Mouse (Mus musculus) T-cell, adult 2 months (primary cell): ENCODE results near the gene Cd4.
"Not testable (repeated sequence)": the region's sequence is repeated elsewhere in the genome, so short reads cannot be mapped to it uniquely, and the experiment has no call there.

Experiments used
- DNase-seq: peaks from one replicate; pipeline ENCODE4 v3.0.0; 2022; ENCODE audit warnings: low spot score

Gene Cd4

DNA sequence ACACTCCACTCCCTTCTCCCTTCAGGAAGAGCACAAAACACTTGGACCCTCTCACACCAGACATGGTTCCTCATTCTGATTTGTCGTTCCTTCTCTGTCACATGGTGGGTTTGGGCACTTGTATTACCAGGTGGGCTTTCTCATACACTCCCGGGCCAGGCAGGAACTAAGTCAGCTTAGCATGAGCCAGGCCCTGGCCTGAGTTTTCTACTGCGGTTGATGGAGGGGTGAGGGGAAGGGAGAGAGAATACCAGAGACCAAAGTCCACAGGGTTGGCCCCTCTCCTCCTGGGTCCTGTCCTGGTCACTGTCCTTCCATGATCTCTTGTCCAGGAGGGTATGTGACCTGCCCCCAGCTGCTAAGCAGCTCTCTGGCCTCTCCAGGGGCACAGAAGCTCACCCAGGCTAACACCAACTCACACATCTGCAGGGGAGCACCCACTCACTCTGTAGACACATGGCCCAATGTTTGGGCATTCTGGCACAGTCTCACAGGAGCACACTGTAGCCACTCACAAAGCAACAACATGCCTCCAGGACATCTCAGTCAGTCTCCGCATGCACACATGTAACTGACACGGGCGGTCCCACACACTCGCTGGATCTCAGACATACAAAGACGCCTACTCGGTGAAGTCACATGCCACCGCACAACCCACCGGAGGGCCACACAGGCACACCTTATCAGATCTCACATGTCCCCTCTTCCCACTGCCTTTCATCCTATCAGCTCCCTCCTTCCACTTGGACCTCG is 28.1 kb upstream of the Cd4 start:
- peak; percentile 40 for DNase-seq

DNA sequence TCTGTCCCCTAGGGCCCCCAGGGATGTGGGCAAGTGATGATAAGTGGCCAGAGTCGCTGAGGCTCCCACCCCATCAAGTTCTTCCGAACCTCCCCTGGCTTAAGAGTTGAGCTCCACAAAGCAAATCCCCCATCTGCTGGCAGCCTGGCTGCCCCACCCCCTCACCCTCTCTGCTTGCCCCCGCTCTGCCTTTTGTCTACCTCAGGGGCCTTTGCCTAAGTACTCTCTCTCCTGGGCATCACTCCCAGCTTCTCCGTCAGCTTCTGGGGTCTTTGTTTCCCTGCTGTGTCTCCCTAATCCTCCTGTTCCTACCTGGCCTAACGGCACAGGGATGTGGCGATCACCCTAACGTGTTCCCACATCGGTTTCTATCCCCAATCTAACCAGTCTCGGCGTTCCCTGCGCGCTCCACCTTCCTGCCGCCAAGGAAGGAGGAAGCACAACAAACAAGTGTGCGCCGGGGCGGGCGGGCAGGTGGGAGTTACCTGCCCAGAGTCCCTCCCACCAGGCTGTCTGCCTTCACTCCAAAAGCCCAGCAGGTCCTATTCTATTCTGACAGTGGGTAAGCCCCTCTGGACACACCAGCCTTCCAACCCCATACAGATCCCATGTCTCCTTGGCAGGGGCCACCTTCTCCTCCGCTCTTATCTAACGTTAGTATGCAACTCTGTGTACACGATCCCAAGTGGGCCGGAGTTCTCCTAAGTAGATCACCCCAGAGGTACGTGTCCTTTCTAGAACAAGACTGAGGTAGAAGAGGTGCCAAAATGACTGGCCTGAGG is 27.3 kb upstream of the Cd4 start:
- no peak for DNase-seq

DNA sequence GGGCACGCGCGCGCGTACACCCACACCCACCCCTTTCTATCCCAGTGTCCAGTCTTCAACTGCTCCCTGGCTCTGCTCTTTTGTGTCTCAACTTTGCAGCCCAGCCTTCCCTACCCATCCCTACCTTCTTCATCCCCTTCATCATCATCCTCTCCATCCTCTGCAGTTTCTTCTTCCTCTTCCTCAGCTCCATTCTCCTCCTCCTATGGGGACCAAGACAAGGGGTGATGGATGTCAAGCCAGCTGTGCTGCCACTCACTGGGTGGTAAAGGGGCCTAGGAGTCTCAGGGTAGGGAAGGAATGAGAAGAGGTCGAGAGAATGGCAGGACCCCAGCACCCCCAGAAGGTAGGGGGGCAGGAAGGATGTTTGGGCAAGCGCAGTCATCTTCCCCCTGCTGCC is 26.5 kb upstream of the Cd4 start:
- no peak for DNase-seq

DNA sequence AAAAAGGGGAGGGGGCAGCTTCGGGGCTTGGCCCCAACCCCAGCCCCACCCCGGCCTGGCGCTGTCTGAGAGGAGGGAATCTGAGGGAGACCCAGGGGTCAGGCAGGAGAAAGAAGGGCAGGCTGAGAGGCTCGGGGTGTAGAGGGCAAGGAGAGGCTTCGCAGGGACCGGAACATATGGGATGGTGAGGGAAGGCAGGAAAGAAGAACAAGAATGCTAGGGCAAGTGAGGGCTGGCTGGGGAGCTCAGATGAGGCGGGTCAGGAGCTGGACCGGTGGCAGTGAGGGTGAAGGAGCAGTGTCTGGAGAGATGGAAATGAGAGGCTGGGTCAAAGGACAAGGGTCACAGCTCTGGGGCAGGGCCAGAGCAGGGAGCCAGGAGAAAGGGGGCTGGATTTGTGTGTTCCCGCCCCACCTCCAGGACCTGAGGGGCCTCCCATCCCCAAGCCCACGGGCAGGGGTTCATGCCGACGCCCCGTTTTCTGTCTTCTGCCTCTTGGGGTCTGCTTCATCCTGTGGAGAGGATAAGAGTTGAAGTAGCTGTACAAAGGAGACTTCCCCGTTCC is 25.8 kb upstream of the Cd4 start:
- DNase-seq = no peak

DNA sequence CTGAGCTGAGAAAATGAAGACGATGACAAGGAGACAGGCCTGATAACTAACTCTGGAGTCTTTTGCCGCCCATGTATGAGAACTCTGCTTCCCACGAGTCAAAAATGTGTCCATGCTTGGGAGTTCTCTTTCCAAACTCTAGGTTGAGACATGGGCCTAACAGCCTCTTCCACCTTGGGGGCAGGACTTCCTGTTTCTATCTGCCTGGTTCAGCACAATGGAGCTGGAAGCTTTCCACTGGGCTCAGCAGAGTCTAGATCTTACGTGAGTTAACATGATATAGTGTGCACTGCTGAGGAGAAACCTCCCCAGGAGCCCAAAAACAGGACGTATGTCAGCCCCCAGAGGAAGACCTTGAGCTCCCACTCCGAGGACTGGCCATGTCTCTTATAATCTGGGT is 25.2 kb upstream of the Cd4 start:
- DNase-seq = no peak

DNA sequence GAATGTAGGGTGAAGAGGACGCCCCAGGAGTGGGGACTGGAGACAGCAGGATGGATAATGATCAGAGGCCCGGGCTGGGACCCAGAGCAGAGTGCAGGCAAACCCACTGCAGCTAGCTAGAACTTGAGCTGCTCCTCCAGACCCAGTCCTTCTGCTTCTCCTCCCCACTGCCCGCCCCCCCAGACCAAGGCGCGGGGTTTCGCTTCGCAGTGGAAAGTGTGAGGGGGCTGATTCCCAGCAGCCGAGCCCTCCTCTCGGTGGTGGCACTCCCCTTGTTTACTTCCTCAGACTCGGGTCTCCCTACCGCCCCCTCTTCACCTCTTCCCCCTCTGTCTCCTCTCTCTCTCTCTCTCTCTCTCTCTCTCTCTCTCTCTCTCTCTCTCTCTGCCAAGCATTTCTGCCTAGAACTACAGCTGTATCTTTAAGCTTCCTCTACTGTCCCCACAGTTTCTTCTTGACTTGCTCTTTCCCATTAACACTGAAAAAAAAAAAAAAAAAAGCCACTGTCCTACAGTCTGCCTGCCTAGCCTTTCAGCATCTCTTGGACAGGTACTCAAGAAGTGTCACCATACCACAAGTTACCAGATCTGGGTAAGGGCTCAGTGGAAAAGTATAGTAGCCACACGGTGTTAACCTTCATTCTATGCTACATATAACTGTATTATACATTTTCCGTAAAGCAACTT is 23.7 kb upstream of the Cd4 start, which contains the start of gene Lag3:
Gene Lag3 (minus strand): TSS at position 173 of the 686 bp plus-strand sequence.
- no peak for DNase-seq

DNA sequence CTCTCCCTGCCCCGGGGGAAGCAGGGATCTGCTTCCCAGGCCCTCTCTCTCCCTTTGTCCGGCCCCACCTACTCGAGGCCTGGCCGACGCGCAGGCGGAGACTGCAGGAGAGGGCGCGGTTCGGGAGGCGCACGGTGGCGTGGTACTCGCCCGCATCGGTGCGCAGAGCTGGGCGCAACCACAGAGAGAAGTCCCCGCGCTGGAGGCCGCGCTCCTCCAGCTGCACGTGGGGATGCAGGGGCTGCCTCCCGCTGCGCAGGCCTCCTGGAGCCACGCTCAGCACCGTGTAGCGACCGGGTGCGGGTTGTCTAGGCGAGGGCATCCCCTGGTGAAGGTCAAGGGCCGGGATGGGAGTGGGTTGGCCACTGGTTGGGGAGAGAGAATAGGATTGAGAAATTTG is 22.0 kb upstream of the Cd4 start:
- DNase-seq = no peak

DNA sequence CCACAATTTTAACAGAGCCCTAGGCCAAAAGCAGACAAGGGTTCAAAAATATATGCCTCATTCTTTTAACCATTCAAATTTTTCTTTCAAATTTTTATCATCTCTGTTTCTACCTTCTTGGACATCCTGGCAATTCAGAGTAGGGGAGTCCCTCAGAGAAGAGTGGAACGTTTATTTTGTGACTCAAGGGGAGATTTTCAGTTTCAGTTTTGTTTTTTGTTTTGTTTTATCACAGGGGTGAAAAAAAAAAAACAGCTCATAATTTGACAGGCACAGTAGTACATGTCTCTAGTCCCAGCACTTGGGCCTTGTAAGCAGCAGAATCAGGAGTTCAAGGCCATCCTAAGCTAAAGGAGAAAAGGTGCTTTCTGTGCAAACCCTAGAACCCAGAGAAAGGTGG is 19.7 kb upstream of the Cd4 start:
- DNase-seq = no peak

DNA sequence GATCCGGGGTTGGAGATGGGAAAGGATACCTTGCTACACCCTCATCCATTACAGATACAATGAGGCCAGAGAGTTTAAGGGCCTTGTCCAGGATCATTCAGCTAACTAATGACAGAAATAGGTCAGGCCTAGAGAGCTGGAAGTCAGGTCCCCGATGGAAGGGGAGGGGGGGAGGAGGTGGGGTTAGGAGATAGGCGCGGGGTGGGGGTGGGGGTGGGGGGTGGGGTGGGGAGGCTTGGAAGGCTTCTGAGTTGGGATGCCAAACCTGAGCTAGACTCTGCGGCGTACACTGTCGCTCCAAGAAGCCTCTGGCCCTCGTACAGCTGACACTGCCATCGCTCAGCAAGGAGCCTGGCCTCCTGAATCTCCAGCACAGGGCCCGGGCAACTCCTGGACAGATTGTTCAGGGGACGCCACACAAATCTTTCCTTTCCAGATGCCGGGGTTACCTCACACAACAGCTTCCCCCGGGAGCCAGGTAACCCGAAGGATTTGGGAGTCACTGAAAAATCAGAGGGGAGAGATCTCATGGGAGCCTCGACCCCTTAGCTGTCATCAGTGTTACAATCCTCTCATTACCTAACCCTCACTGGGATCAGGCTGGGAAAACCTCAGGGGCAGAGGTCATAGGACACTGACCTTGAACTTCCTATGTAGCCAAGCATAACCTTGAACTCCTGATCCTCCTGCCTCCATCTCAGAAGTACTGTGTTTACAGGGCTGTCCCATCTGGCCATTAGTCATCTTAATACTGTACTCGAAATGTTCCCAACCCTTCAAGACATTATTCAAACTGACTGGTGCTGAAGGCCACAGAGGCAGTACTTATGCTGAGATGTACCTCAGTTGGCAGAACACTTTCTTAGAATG is 17.2 kb upstream of the Cd4 start:
- no peak for DNase-seq

DNA sequence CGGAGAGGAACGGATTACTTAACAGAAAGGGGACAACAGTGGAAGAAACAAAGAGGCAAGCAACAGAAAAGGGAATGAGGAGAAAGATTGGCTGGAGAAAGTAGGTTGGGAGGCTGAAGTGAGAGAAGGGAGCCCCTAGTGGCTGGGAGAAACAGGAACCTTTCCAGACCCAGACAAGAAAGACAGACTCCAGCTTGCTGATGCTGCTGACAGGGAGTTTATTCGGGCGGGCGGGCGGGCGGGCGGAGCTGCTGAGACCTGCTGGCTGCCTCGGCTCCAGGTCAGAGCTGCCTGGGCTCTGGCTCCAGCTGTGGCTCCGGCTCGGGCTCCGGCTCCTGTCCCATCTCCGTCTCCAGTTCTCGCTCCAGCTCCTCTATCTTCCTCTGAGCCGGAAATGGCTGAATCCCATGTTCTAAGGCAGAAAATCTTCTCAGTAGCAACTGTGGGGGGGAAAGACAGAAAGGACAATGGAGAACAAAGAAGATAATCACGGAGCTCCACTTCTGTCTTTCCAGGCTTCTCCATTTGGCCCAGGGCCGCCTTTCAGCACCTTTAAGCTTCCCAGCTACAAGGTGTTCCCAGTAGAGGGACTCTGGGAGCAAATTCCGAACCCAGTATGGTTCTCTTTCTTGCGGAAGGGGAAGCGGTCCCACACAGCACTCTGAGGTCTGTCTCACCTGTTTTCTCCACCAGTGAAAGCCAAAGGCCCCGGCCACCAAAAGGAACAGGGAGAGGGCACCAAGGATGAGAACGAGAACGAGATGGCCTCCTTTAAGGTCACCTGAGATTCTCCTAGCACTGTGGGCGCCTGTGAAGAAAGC is 16.4 kb upstream of the Cd4 start:
- peak; percentile 26 for DNase-seq

DNA sequence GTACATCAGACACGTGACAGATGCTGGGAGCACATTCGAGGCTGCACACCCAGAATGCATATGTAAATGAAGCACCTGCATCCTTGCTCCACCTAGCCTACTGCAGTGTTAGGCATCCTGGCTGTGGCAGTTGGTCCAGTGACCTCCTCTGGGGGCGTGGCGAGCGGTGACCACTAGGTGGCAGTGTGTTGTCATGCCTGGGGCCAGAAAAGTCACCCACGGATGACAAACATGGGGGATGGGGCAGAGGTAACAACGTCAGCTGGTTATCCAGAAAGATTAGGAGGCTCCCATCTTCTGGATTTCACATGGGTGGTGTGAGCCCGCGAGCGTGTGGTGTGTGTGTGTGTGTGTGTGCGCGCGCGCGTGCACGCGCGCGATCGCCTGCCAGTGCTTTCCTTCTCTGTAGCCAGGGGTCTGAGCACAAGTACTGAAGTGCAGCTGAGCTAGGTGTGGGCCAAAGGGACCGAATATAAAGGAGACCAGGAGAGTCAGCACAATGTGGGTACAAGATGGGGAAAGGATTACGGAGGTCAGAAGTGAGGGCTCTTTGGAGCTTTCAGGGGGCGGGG is 15.6 kb upstream of the Cd4 start:
- DNase-seq = peak; percentile 91

DNA sequence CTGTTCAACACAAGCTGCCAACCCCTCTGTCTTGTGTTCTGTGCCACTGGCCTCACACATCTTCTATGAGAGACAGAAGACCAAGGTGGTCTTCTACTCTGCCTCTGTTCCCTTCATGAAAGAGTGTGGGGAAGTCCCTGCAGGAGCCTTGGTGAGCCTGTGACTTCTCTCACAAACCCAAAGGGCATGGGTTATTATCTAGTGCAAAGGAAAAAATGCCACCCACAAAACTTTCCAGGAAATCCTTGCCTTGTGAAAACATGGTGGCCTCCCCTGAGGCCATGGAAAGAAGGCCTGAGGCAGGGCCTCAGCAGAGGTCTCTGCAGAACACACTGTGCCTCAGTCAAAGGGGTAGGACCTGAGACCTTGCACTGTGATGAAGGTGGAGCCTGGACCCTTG is 13.8 kb upstream of the Cd4 start:
- DNase-seq = no peak

DNA sequence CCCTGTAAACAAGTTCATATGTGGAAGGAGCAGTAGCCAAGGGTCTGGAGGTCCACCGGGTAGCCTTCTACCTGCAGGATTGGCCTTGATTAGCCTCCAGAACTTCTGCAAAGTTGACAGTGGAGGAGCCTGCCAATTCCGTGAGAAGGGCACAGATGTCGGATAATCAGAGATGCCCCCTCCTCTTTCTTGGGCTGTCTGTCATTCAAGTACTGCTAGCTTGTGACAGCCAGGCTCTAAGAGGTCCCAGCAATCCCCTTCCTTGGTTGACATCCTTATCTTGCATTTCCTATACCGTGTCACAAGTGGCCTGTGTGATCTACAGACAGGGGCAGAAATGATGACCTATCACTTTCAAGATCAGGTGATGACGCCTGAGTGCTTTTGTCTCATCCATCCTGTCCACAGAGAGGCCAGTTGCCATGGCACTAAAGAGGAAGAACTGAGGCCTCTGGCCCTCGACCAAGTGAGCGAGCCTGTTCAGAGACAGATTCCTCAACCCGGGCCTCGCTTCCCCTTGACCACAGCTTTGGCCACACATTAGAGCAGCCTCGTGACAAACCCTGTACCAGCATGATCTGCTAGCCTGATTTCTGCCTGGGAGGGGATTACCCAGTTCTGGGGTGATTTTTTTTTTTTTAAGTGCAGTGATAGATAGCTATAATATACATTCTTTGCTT is 12.9 kb upstream of the Cd4 start:
- peak; percentile 19 for DNase-seq

DNA sequence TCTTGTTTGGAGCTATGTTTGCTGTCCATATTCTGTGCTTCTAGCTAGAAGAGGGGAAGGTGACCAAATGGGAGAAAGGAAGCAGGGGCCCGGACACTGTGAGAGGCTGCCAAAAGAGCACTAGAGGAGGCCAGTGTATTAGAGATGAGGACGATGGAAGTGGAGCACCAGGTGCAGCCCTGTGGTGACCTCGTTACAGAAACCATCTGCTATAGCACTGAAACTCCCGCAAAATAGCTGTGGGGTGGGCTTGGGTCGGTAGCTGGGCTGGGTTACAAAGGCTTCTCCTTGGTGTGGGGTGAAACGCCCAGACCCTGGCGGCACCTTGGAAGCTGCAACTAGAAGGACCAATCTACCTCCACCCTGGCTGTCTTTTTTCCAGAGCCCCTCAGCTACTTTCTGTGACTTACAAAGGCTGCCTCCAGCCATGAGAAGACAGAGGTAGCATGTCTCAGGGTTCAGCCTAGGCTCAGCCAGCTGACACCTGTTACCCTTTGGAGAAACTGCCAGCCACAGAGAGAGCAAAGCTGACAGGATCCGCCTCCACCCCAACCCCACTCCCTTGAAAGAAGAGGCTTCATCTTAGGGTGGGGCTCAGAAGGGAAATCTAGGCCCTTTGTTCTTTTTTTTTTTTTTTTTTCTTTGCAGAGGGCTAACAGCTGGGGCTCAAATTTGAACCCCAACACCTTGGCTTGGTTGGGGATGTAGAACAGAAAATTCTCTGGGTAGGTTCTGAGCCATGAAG is 12.2 kb upstream of the Cd4 start:
- peak; percentile 64 for DNase-seq

DNA sequence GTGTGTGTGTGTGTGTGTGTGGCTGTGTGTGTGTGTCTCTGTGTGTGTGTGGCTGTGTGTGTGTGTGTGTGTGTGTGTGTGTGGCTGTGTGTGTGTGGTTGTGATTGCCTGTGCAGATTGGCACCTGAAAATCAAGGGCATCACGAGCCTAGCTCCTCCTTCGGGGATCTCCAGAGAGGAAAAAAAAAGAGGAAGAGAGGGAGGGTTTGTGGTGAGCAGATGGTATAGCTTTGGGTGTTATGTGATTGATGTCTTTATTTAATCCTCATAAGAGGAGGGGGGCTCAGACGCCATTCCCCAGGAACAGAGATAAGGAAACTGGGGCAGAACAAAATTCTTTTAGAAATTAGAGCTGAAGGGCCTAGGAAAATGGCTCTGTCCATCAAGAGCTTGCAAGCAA is 10.3 kb upstream of the Cd4 start:
- peak; percentile 65 for DNase-seq

DNA sequence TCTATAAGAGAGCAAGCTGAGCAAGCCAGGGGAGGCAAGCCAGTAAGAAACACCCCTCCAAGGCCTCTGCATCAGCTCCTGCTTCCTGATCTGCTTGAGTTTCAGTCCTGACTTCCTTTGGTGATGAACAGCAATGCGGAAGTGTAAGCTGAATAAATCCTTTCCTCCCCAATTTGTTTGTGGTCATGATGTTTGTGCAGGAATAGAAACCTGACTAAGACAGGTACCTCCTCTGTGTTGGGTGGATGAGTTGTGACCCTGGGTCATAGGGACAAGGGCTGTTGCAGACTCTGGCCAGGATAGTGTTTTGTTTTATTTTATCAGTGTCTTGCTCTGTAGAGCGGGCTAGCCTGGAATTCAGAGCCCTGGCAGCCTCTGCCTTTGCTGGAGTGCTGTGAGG is 6.1 kb upstream of the Cd4 start:
- not testable (repeated sequence) for DNase-seq

DNA sequence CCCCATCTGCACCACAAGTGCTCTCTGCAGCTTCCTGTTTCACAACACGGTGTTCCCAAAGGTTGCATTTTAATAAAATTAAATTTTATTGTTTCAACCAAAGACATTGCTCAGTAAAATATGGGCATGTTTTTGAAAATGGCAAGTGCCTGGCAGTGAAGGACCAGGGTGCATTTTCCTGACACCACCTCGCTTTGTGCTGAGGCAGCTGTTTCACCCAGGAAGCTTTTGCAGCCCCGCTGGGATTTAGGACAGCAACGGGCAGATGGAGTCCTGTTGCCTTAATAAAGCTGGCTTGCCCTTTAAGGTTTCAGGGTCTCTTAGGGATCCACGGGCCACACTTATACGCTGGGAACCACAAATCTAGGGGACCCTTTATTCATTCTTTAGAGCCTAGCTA is 3.0 kb upstream of the Cd4 start:
- no peak for DNase-seq

DNA sequence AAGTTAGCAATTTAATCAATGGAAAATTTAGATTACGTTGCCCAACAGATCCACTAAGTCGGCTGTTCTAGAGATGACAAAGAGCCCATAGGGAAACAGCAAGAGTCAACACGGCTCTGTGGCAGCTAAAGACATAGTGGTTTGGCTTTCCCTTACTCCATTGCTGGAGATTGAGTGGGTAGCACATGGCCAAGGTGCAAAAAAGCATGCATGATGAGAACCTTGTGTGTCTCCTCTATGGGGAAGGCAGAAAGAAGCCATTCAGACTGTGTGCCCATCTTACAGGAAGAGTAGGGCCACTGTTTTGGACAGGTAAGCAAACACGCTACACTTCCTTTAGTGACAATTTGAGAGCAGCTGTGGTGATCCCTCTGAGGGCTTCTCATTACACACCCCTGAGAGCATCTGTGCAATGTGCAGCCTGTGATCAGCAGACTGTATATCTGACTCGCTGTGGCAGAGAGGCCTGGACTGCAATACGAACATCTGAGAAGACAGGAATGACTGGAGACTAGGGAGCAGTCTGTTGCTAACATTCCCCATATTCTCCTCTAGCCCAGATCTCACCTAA is 619 bp upstream of the Cd4 start:
- DNase-seq = no peak

DNA sequence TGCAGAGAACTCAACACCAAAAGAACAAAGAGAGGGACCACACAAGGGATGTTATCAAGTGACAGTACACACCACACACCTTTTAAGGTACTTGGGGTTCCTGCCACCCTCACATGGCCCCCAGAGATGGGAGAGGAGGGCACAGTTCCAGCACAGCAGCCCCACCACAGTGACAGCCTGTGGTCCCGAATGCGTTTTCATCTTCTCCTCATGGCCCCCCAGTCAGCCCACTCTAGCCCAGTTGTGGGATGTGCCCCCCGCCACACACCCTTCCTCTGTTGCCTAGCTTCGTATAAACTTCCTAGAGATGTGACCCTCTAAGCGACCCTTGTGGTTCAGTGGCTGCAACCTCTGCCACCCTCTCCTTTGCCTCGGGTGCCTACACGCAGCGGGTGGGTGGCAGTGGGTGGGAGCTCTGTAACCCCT is 2.1 kb downstream of the Cd4 start:
- peak; percentile 69 for DNase-seq
